Mouse (Mus musculus): Measurements from ENCODE around the gene Lclat1. TPM values are rescaled to one million over a fixed set of nuclear protein-coding genes. Genes with fewer than 3 reads are reported as not detected.
A peak's percentile ranks its signal among the peaks of the same experiment; 100 is the strongest.

Gene Lclat1
- total and polyA plus RNA-seq, 3 experiments: 9.6 to 10.5 TPM; not detected in 1

DNA sequence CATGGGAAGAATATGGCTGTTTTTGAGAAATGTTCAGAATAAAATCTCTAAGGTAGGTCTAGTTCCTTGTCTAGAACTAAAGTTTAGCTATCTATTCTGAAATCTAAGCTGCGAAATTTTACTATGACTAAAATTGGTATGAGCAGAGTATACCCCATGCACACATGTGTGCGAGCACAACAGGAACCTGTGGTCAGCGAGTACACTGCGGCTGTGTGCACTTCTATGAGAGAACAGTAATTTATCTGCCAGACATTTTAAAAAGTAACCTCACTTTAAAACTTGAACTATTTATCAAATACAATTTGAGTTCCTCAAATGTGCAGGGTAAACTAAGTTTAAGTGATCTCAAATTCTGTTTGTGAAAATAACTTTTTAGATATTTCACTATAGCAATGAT is 34.2 kb downstream of the Lclat1 start:
- Histone ChIP-seq H3K27ac (ENCODE audit: control insufficient read depth, low read depth, low read length) (peak overlapping the region; percentile 79), H3K9me3 (replicated peaks; ENCODE audit: insufficient read depth, low read length) (no peaks in the 10 kb centered on the region), H3K4me3 (ENCODE audit: control insufficient read depth in 1 of 2, insufficient read depth in 1 of 2, low read depth in 2 of 2, low read length in 2 of 2) (no peak overlapping the region), H3K36me3 (ENCODE audit: control insufficient read depth in 1 of 2, insufficient read depth in 2 of 2, low read length in 2 of 2) (peaks cover 0 to 32% of the 10 kb centered on the region in 2 experiments; a peak in 2 of 4 replicates), H3K79me2 (ENCODE audit: control insufficient read depth, insufficient read depth, low read length, poor library complexity) (no peaks in the 10 kb centered on the region), H3K4me1 (ENCODE audit: control insufficient read depth in 1 of 2, insufficient read depth in 2 of 2, low read length in 2 of 2) (peaks cover 11 to 15% of the 10 kb centered on the region in 2 experiments), H3K27me3 (ENCODE audit: control insufficient read depth in 1 of 2, insufficient read depth in 2 of 2, low read length in 2 of 2) (no peaks in the 10 kb centered on the region), H3K9ac (ENCODE audit: control insufficient read depth, low read depth, low read length, poor library complexity, severe bottlenecking) (no peak overlapping the region)
- no peak for DNase-seq (ENCODE audit: low read depth, low spot score)
- TF ChIP-seq ETS1 (IDR thresholded peaks at IDR 0.05; ENCODE audit: low read depth, low read length) (no peak), JUND (IDR thresholded peaks at IDR 0.05; ENCODE audit: low read depth, low read length) (no peak), MAZ (IDR thresholded peaks at IDR 0.05; ENCODE audit: low read depth, low read length) (no peak), POLR2AphosphoS5 (IDR thresholded peaks at IDR 0.05; ENCODE audit: borderline replicate concordance, low read depth, low read length) (peak; percentile 78; the same call in 1 of the 2 replicates)

DNA sequence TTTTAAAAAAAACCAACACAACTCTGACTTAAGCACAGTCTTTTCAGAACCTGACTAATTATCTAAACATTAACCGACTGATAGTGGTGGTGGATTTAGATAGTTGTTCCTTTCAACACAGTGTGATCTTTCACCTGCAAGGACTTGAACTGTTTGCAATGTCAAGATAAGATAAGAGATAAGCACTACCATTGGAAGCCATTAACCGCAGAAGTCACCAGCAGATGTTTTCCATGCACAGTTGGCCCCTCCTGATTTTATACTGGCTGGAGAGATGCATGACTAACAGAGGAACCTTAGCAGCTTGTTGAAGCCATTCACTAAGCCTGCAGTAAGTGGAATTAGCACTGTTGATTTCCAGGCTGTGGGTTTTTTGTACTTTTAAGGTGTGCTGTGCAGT is 34.7 kb downstream of the Lclat1 start:
- Histone ChIP-seq H3K4me3 (ENCODE audit: control insufficient read depth in 1 of 2, insufficient read depth in 1 of 2, low read depth in 2 of 2, low read length in 2 of 2) (no peak overlapping the region), H3K9ac (ENCODE audit: control insufficient read depth, low read depth, low read length, poor library complexity, severe bottlenecking) (no peak overlapping the region), H3K27ac (ENCODE audit: control insufficient read depth, low read depth, low read length) (peak overlapping the region; percentile 88), H3K9me3 (replicated peaks; ENCODE audit: insufficient read depth, low read length) (no peaks in the 10 kb centered on the region), H3K36me3 (ENCODE audit: control insufficient read depth in 1 of 2, insufficient read depth in 2 of 2, low read length in 2 of 2) (peaks cover 0 to 28% of the 10 kb centered on the region in 2 experiments; a peak in 2 of 4 replicates), H3K4me1 (ENCODE audit: control insufficient read depth in 1 of 2, insufficient read depth in 2 of 2, low read length in 2 of 2) (peaks cover 11 to 14% of the 10 kb centered on the region in 2 experiments), H3K27me3 (ENCODE audit: control insufficient read depth in 1 of 2, insufficient read depth in 2 of 2, low read length in 2 of 2) (no peaks in the 10 kb centered on the region), H3K79me2 (ENCODE audit: control insufficient read depth, insufficient read depth, low read length, poor library complexity) (no peaks in the 10 kb centered on the region)
- peak; percentile 87 for DNase-seq (ENCODE audit: low read depth, low spot score)
- peak; percentile 83 for TF ChIP-seq SIN3A (IDR thresholded peaks at IDR 0.05; ENCODE audit: low read length)
- TF ChIP-seq ETS1 (IDR thresholded peaks at IDR 0.05; ENCODE audit: low read depth, low read length): peak; percentile 95
- TF ChIP-seq CHD1 (IDR thresholded peaks at IDR 0.05; ENCODE audit: low read depth, low read length): no peak; the same call in 1 of the 2 replicates
- TF ChIP-seq RCOR1 (IDR thresholded peaks at IDR 0.05; ENCODE audit: low read depth, low read length): peak; percentile 95
- peak; percentile 77 for TF ChIP-seq TAL1 (IDR thresholded peaks at IDR 0.05; ENCODE audit: low read length)
- TF ChIP-seq MAFK (IDR thresholded peaks at IDR 0.05; ENCODE audit: borderline replicate concordance, low read depth, low read length): peak; percentile 59; the same call in 1 of the 2 replicates
- peak; percentile 27; the same call in 1 of the 2 replicates for TF ChIP-seq HCFC1 (IDR thresholded peaks at IDR 0.05; ENCODE audit: low read depth, low read length)
- peak; percentile 99 for TF ChIP-seq GATA1 (IDR thresholded peaks at IDR 0.05; ENCODE audit: low read depth, low read length)
- peak; percentile 81 for TF ChIP-seq MYB (IDR thresholded peaks at IDR 0.05; ENCODE audit: low read depth, low read length)
- TF ChIP-seq EP300 (IDR thresholded peaks at IDR 0.05; ENCODE audit: low read depth in 1 of 2, low read length in 2 of 2): peak; percentile 97
- TF ChIP-seq MYC (IDR thresholded peaks at IDR 0.05; ENCODE audit: low read depth, low read length): 0 out of 2 replicates have a peak, but pooled peaks have one; percentile 34
- TF ChIP-seq USF1 (IDR thresholded peaks at IDR 0.05; ENCODE audit: low read depth, low read length): no peak
- TF ChIP-seq BHLHE40 (IDR thresholded peaks at IDR 0.05; ENCODE audit: borderline replicate concordance, low read depth, low read length): peak; percentile 80; the same call in 1 of the 2 replicates
- TF ChIP-seq TBP (IDR thresholded peaks at IDR 0.05; ENCODE audit: low read depth, low read length): no peak
- TF ChIP-seq POLR2AphosphoS5 (IDR thresholded peaks at IDR 0.05; ENCODE audit: borderline replicate concordance, low read depth, low read length): no peak
- TF ChIP-seq ZNF384 (IDR thresholded peaks at IDR 0.05; ENCODE audit: low read depth, low read length): peak; percentile 90
- peak; percentile 98 for TF ChIP-seq TCF12 (IDR thresholded peaks at IDR 0.05; ENCODE audit: low read depth, low read length)
- 0 out of 2 replicates have a peak, but pooled peaks have one; percentile 29 for TF ChIP-seq KAT2A (conservative IDR thresholded peaks at IDR 0.05; ENCODE audit: low read depth, low read length)

Data from MEL (cell line).